12 mouse cellular contexts compared by ENCODE assay signal in genomic region chr13:95191951-95192350, GRCm38 (mm10).
"Had no signal": no experiment of that assay in that cellular context is flagged by ENCODE, and none has a peak within 500 bp of the region (broad histone marks: within the 10 kb centered on the region; RNA-seq: fewer than 3 reads in every experiment).

No protein-coding gene starts in this region.

- H3K4me2 ChIP-seq: limb, embryonic 13.5 days; neural tube, embryonic 15.5 days had no signal

- H3K9me3 ChIP-seq: limb, embryonic 13.5 days; neural tube, embryonic 15.5 days had no signal

- DNase-seq: left cerebral cortex, postnatal 4 days; lung, adult 18-20 months; midbrain, embryonic 14.5 days; right cerebral cortex, adult 18-20 months; right cerebral cortex, postnatal 25 days; thymus, postnatal 4 days had no signal

- H3K27ac ChIP-seq: hindbrain, postnatal 0 days; limb, embryonic 13.5 days; liver, embryonic 14.5 days; neural tube, embryonic 15.5 days; stomach, postnatal 0 days had no signal

- H3K27me3 ChIP-seq: limb, embryonic 13.5 days; neural tube, embryonic 15.5 days had no signal

- H3K9ac ChIP-seq: limb, embryonic 13.5 days; liver, embryonic 14.5 days; neural tube, embryonic 15.5 days had no signal

- ATAC-seq: hindbrain, postnatal 0 days had no signal

- H3K4me3 ChIP-seq: limb, embryonic 13.5 days; myocyte; neural tube, embryonic 15.5 days had no signal

- H3K4me1 ChIP-seq: limb, embryonic 13.5 days had no signal

- H3K36me3 ChIP-seq: limb, embryonic 13.5 days; neural tube, embryonic 15.5 days had no signal
